Mouse (Mus musculus) ES-Bruce4 (cell line): Measurements from ENCODE around the gene Cyp2b19.

Experiments
- CTCF ChIP-seq: IDR thresholded peaks from one replicate; pipeline ENCODE4 v1.8.1; 2011; ENCODE audit warnings: low read depth, low read length
- EP300 ChIP-seq: IDR thresholded peaks from 2 replicates; pipeline ENCODE4 v1.6.1; 2011; ENCODE audit warnings: low read depth, low read length; ENCODE audit not compliant: insufficient read depth
- POLR2A ChIP-seq: IDR thresholded peaks from one replicate; pipeline ENCODE4 v1.8.1; 2011; ENCODE audit warnings: low read length; ENCODE audit not compliant: insufficient read depth

DNA sequence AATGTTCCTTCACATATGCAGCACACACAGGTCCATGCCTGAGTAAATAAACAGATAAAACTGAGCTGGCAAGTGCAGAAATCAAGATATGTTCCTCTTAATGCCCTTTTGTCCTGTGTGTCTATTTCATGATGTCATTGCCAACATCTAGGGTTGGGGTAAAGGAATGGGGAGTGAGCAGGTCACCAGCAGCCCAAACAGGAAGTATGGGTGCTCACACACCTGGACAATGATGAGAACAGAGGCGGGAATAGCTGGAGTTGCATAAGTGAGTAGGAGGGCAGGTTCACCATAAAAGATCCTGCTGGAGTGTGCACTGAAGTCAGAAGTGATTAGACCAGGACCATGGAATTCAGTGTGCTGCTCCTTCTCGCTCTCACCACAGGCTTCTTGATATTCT, at the start of gene Cyp2b19:
- TF ChIP-seq CTCF (no peak), POLR2A (no peak), EP300 (no peak)
